Mouse (Mus musculus) embryo, embryonic 10.5 days (tissue): Measurements from ENCODE around the gene Asic1.

Experiments
- DNase-seq: peaks from one replicate; pipeline ENCODE4 v3.0.0-alpha.2; 2015; ENCODE audit warnings: low spot score

Gene Asic1

DNA sequence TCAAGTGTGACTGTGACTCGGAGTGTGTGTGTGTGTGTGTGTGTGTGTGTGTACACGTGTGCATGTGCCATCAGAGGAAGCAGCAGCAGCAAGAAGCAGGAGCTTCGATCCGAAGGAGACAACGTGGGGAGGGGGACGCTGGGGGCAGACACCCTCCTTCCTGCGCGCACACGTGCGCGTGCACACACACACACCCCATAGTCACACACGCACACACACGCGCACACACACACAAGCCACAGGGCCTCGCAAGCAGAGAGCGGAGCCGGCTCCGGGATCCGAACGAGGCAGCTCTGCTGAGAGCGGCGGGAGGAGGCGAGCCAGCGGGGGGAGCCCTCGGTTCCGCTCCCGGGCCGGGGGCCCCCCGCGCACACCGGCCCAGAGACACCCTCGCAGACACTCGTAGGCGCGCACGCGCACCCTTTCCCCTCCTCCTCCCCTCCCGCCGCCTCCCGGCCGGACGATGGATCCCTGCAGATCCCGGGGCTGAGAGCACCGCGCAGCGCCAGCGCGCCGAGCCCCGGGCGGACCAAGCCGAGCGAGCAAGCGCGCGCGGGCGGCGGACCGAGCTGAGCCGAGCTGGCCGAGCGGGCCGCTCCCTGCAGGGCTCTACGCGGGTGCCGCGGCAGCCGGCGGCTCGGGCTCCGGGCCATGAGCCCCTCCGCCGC is at the start of gene Asic1:
Gene Asic1, plus strand, starts transcription at position 215 of the 668 bp plus-strand sequence.
- peak; percentile 67 for DNase-seq

DNA sequence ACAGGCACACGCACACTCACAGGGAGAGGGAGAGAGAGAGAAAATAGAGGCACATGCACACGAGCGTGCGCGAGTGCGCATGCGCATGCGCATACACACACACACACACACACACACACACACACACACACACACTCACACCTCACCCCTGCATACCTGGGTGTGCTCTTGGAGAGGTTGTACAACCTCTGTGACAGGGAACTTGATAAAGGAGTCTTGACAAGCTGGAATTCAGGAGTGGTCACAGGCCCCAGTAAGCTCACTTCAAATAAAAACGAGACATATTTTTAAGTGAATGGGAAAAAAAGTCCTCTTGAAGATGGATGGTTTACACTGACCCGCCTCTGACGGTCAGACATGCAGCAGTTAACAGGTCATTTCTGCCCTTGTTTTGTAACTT is 48.1 kb upstream of the Asic1 start:
- no peak for DNase-seq

DNA sequence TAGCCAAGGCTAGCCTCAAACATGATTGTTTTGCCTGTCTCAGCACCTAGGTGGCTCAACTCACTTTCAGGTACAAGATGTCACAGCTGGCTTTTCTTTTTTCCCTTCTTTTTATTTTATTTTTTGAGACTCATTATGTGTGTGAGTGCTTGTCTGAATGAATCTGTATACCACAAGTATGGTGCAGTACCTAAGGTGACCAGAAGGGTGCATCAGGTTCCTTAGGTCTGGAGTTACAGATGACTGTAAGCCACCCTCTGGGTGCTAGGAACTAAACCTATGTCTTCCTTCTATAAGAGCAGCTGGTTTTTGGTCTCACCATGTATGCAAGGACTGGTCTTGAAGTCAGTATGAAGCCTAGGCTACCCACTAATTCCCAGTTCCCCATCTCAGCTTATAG is 38.5 kb upstream of the Asic1 start:
- peak; percentile 49 for DNase-seq

DNA sequence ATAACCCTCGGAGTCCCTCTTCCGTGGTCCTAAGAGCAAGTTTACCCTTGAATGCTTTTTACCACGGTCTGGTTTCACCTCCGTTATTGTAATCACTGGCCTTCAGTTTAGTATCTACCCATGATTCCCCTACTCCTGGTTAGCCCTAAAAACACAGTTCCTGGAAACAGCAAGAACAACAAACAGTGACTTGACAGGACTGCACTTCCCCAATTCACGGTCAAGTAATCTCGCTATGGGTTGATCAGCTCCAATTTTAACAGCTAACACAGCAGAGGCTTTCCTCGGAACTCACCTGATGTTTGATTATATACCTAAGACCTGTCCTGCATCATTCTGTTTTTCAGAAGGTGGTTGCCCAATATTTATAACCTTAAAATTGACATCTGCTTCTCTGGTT is 35.5 kb upstream of the Asic1 start:
- no peak for DNase-seq

DNA sequence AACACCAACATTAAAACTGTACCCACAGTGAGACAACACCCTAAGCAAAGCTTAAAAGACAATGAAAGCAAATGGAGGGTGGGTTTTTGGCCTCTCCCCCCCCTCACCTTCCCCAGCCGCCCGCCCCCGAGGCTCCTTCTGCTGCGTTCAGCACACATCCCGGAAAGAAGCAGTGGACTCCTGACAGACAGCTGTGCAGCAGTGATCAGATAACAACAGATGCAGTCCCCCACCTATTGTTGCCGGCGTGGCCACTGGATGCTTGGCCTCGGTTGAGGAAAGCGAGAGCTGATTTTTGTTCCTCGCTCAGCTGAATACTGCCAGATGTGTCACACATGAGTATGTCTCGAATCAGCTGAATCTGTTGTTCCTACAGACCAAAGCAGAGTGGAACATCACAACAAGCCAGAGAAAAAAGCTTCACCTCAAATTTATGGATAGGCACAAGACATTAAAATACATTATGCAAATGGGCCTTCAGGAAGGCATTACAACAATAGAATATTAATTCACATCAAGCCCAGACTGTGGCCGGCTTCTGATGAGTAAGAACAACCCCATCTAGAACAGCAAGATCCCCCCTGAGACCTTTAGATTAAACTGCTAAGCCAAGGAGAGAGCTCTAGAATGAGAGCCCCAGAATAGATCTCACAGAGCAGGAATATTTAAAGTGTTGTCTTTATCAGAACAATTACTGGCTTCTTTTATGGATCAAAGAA is 32.6 kb upstream of the Asic1 start:
- no peak for DNase-seq

DNA sequence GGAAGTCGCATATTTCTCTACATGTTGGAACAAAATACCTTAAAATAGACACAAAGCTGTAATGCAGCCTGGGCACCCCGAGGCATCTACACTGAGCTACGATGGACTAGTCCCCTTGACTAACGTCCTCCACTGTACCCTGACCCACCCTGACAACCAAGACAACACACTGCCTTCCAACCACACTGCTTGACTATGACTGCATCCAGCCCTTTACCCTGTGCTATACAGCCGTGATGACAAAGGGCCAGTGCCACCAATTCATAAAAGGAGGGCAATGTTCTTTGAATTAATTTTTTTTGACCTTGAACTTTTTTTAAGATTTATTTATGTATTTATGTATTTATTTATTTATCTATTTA is 32.1 kb upstream of the Asic1 start:
- DNase-seq = no peak

DNA sequence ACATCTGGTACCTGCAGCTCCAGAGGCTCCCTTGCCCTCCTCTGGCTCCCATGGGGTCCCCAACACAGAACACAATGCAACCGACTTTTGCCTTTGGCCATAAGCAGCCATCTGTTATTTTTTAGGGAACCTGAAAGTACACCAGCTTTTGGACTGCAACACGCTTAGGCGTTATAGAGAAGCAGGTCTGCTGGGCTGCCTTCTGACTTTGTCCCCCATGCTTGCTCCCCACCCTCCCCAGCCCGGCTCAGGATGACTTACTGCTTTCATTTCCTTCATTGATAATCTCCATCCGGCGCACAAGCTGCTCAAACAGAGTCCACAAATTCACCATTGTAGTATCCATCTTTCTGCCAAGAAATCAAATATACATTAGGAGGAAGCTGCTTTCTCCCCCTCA is 27.5 kb upstream of the Asic1 start:
- no peak for DNase-seq

DNA sequence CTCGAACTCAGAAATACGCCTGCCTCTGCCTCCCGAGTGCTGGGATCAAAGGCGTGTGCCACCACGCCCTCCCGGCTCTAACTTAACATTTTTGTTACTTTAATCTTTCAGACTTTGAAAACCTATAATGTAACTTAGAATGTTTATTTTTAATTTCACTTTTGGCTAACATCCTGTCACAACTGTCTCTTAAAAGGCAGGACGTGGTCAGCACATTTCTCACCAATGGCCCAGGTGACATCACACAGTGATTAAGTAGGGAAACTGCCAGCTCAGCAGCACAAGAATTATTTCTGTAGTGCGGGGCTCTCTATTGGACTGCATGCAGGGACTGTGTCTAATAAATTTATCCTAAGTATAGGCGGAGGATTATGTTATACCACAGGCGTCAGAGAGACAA is 26.3 kb upstream of the Asic1 start:
- DNase-seq = no peak

DNA sequence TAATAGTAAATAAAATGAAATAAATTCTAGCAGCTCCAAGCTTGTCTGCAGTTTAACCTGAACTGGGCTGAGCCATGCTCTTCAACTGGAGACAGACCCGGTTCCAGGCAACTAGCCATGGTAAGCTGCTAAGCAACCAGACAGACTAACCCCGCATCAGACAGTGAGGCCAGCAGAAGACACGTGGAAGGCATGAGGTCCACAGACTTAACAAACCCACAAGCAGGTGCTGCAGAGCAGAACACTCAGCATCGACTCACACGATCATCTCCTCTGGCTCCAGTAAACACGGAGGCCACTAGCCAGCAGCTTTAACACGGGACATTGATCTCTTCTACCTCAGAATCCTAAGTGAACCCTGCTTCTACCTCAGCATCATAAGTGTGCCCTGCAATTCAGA is 25.4 kb upstream of the Asic1 start:
- no peak for DNase-seq

DNA sequence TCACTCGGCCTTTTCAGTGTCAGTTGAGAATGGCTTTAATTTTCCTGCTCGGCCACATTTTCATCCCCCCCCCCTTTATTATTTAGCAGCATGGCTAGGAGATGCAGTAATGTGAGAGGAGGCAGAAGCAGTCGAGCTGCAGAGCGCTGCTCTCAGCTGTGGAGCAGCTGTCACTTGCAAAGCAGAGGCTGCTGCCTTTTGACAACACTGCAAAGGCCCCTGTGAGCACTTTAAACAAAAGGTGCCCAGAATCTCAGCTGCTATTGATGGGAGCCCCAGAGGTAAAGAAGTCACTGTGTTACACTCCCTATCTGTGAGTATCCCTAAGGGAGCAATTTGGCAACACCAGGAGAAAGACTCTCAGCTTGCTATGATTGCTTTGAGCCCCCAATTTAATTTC is 21.8 kb upstream of the Asic1 start:
- DNase-seq = peak; percentile 49

DNA sequence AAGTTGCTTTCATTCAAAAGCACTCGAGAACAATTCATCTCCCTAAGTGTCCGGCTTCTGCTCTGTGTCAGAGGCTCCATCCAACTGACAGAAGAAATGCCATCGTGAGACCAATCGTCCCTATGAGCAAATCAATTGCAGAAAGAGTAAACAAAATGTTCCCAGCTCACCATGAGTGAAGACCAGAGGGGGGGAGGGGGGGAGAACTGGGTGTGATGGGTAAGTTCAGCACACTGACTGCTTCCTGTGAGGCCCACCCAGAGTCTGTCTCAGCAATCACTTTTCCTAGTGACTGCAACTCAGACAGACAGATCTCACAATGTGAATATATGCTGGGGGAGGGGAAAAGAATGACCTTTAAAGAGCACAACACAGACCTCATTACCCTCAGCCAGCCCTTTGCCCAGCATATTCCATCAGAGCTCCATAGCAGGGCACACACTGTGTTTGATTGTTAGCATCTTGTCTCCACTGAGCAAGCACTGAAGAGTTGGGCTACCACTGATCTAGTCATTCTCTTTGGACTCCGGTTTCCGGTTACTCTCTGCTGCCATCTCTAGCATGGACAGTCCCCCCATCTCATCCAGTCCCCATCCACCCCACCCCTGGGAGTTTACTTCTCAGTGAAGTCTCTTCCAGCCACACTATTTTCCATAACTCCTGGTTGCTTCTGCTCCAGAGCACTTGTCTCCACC is 21.0 kb upstream of the Asic1 start:
- DNase-seq = no peak

DNA sequence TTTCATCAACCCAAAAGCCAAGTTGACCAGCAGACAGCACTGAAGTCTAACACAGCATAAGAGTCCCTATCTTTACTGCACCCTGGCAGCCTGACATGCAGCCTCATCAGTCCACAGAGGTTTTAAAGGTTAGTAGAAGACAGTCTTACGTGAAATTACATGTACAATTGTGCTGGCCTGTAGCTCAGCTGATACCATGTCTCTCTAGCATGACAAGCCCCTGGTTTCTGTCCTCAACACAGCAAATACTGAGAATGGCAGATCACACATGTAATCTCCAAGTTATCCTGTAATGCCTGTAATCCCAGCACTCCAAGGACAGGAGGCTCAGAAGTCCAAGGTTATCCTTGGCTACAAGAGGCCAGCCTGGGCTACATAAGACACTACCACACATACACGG is 19.9 kb upstream of the Asic1 start:
- no peak for DNase-seq

DNA sequence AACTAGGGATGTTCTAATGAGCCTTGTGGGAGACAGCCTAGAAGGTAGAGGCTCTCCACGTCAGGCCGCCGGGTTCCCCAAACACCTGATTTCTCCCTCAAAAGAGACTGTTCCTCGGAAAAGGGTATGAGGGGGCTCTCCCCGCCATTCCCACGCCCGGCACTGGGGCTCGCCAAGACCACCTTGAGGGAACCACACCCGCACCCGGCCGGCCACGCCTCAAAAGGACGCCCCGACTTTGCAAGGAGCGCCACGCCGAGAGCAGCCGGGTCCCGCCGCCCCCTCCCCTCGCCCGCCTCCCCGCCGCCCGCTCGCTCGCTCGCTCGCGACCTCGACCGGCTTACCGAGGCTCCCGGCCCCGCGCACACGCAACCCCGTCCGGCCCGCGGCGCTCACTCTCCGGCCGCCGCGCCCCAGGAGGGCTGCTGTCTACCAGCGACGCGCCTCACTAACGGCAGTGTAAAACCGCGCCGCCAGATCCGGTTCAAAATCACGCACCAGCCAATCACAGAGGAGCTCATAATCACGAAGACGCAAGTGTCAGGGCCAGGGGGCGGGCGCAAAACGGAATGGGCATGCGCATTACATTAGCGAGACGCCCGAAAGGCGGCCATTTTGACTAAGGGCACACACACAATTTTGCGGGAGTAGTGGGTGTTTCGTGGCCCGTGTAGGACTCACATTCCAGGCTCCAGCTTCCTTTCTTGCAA is 18.9 kb upstream of the Asic1 start, which contains the start of gene Racgap1:
Gene Racgap1, minus strand, starts transcription at position 494 of the 710 bp plus-strand sequence.
- DNase-seq = peak; percentile 99

DNA sequence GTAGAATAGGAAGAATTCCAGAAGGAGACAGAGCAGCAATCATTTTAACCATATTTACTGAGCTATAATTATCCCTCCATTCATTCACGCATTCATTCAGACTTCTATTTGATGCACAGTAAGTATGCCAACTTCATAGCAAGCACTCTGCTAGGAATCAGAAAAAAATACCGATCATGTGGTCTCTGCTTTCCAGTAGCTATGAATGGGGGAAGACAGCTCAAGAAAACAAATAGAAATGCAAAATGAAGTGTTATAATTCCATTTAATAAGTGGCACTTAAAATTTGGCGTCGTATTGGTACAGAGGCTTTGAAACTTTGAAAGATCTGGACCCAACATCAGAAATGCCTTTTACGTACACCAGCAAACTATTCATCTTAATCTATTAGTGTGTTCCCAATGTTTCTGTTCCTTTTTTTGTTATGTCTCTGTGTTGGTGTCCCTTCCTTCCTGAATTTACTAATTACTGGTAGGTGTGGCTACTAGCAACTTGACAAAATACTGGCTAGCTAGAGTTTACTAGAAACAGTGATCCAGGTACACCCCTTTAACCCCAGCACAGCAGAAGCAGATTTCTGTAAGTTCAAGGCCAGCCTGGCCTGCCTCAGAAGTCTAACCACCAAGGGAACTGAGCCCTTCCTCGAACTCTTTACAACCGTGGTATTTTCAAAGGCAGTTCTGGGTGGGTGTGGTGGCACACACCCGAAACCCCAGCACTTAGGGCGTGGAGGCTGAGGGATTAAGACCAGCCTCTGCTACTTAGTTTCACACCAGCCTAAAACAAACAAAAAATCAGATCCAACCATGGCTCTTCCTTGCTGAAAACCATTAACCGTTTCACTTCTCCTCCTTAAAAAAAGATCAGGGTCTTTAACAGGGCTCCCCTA is 17.9 kb upstream of the Asic1 start:
- no peak for DNase-seq

DNA sequence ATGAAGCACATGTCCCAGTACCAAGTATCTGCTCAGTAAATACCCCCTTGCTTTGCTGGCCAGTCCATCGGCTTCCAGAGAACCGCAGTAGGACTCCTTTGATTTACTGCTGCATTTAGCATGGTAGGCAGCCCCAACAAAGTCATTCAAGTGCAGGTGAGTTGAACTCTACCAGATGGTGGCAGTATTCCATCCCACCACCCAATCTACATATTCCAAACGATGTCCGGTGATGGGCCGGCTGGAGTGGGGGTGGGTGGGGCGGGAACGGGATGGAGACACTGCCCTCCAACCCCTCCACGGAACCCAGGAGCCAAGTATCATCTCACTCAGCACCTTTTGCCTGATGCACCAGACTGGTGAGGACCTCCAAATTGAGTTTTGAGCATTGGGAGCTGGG is 16.9 kb upstream of the Asic1 start:
- DNase-seq = peak; percentile 75

DNA sequence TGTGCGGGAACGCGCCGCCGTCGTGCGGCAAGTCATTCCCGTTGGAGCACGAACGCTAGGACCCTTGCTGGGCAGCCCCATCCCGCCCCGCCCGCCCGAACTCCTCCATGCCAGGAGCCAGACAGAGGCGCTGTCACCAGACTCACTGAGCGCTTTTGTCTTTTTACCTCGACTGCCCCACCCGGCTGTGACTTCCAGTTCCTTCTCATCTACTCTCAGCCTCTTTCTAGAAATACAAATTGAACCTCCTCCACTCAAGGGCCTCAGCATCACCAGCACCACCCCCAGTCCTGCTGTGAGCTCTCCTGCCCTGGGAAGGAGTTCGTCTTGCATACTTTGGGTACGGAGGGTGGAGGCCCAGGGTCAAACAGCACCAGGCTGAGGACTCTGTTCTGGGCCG is 16.3 kb upstream of the Asic1 start:
- DNase-seq = no peak

DNA sequence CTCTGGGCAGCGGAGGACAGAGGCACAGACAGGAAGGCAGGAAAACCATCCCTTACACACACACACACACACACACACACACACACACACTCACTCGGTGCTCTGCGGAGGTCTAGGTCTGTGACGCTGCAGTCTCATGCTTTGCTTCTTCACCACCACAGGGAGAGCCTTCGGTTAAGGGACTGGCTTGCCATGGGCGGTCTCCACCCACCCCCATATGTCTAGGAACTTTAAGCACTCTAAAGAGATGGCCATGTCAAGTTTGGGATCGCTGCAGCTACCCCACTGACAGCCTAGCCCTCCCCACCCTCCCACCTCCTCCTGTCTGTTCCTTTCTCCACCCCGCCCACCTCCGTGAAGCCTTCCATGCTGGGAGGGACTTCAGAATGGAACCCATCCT is 14.2 kb upstream of the Asic1 start:
- DNase-seq = no peak

DNA sequence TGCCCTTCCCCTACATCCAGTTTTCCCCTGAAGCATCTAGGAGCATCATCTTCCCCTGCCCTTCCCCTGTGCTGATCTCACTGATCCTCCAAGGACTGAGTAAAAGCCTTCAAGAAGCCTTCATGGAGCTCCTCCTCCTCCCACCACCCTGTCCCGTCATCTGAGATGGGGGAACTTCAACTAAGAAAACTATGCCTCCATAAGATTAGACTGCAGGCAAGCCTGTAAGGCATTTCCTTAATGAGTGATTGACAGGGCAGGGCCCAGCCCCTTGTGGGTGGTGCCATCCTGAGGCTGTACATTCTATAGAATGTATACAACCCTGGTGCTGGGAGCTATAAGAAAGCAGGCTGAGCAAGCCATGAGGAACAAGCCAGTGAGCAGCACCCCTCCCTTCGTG is 11.7 kb upstream of the Asic1 start:
- no peak for DNase-seq

DNA sequence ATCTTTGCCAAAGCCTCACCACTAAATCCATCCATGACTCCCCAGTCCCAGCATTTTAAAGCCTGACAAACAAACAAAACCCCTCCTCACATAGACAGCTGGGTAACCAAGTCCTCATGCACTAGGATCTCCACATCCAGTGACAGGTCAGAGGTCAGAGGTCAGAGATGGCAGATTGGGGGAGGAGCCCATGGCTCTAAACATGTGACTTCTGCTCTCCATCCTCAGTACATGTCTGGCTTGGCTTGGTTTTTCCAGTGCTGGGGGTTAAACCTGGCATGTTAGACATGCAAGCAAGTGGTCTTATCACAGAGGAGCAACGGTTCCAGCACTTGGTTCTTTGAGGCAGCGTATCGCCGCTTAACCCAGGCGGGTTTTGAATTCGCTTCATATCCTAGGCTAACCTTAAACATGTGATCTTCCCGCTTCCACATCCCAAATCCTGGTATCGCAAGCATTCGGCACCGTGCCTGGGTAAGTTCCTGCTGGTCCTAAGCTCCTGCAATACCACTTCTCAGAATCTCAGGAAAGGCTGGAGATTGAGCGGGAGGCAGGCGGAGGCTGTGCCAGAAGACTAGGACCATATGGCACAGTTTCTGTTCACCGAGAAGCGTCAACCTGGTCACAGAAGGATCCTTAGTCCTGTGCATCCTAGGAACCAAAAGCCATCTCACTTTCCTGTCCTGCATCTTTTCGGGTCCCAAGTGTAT is 8.9 kb upstream of the Asic1 start:
- no peak for DNase-seq

DNA sequence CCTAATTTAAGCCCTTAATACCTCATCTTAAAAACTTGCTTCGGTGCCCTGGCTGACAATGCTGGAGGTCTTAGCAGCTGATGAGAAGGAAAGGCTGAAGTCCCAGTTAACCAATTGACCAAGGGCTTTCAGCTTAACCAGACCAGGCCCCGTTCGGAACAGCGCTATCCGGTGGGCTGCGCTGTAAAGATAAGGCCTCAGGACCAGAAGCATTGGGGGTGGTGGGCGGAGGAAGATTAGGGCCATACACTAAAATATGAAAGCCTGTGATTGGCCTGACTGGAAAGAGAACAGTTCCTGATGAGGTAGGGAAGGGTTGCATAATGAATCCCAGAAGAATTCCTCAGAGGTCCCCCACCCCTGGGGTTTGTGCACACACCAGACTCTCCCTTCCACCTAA is 7.8 kb upstream of the Asic1 start:
- DNase-seq = no peak

DNA sequence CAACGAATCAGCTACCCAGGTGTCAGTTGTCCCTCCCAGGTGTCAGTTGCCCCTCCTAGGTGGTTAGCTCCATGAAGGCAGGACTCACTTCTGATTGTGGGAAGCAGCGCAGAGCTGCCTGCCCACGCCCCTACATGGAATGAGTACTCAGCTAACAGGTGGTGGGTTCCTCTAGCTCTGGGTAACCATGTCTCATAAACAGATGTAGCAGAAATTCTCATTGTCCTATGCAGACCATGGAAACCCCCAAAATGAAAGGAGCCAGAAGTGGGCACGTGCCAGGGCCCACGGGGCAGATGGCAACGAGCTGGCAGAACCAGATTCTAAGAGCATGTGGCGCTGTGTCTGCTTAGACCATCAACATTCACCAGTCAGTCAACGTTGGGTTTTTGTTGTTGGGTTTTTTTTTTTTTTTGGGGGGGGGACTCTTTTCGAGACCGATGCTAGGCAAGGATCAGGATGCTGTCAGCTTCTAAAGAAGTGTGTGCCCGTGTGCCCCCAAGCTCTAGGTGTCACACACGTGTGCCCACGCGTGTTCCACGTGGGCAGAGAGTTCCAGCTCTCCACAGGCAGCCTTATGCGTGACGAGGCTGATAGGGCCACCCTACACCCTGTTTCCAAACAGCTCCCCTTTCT is 6.1 kb upstream of the Asic1 start:
- no peak for DNase-seq
